Mouse (Mus musculus): ENCODE measurements at regions not wholly inside any gene's neighbourhood (a gene's known extent, or its start where the extent isn't known, plus 50 kb on each side); places are given as distances from the start of the nearest gene placed in this dataset.

- in situ Hi-C loops (cut with MboI; ENCODE audit: low pct_unique_long_range_greater_than_20kb in 1 of 2, low sequenced_read_pairs in 2 of 2, unreplicated experiment in 1 of 2): no loop called here
Measured at GRCm38 (mm10) chr3:52780356-52780755, 236.7 kb downstream of the Cog6 start.

GRCm38 (mm10) chr3:52775875-52776274 is 241.2 kb downstream of the Cog6 start:
- in situ Hi-C loops (cut with MboI; ENCODE audit: low pct_unique_long_range_greater_than_20kb in 1 of 2, low sequenced_read_pairs in 2 of 2, unreplicated experiment in 1 of 2): no loop called here

- in situ Hi-C loops (cut with MboI; ENCODE audit: low pct_unique_long_range_greater_than_20kb in 1 of 2, low sequenced_read_pairs in 2 of 2, unreplicated experiment in 1 of 2): no loop called here
Measured at GRCm38 (mm10) chr3:52775156-52775555, 241.9 kb downstream of the Cog6 start.

GRCm38 (mm10) chr3:52774734-52775133 is 242.3 kb downstream of the Cog6 start:
- in situ Hi-C loops (cut with MboI; ENCODE audit: low pct_unique_long_range_greater_than_20kb in 1 of 2, low sequenced_read_pairs in 2 of 2, unreplicated experiment in 1 of 2): loop anchor here in 1 of 2 experiments (25.0 kb wide), 1 partner anchor 512 kb away; the partner anchor contains the start of gene Foxo1

- in situ Hi-C loops (cut with MboI; ENCODE audit: low pct_unique_long_range_greater_than_20kb in 1 of 2, low sequenced_read_pairs in 2 of 2, unreplicated experiment in 1 of 2): loop anchor here in 1 of 2 experiments (25.0 kb wide), 1 partner anchor 505 kb away; the partner anchor contains the start of gene Foxo1
Measured at GRCm38 (mm10) chr3:52767276-52767675, 249.8 kb downstream of the Cog6 start.

GRCm38 (mm10) chr3:52766841-52767240 is 250.2 kb downstream of the Cog6 start:
- in situ Hi-C loops (cut with MboI; ENCODE audit: low pct_unique_long_range_greater_than_20kb in 1 of 2, low sequenced_read_pairs in 2 of 2, unreplicated experiment in 1 of 2): loop anchor here in 1 of 2 experiments (25.0 kb wide), 1 partner anchor 505 kb away; the partner anchor contains the start of gene Foxo1

GRCm38 (mm10) chr3:52764166-52764565 is 252.9 kb downstream of the Cog6 start:
- in situ Hi-C loops (cut with MboI; ENCODE audit: low pct_unique_long_range_greater_than_20kb in 1 of 2, low sequenced_read_pairs in 2 of 2, unreplicated experiment in 1 of 2): loop anchor here in 1 of 2 experiments (25.0 kb wide), 1 partner anchor 502 kb away; the partner anchor contains the start of gene Foxo1

- in situ Hi-C loops (cut with MboI; ENCODE audit: low pct_unique_long_range_greater_than_20kb in 1 of 2, low sequenced_read_pairs in 2 of 2, unreplicated experiment in 1 of 2): loop anchor here in 1 of 2 experiments (25.0 kb wide), 1 partner anchor 501 kb away; the partner anchor contains the start of gene Foxo1
Measured at GRCm38 (mm10) chr3:52763660-52764059, 253.4 kb downstream of the Cog6 start.

- in situ Hi-C loops (cut with MboI; ENCODE audit: low pct_unique_long_range_greater_than_20kb in 1 of 2, low sequenced_read_pairs in 2 of 2, unreplicated experiment in 1 of 2): loop anchor here in 1 of 2 experiments (25.0 kb wide), 1 partner anchor 500 kb away; the partner anchor contains the start of gene Foxo1
Measured at GRCm38 (mm10) chr3:52762549-52762948, 254.5 kb downstream of the Cog6 start.

GRCm38 (mm10) chr3:52759846-52760245 is 257.2 kb downstream of the Cog6 start:
- in situ Hi-C loops (cut with MboI; ENCODE audit: low pct_unique_long_range_greater_than_20kb in 1 of 2, low sequenced_read_pairs in 2 of 2, unreplicated experiment in 1 of 2): loop anchor here in 1 of 2 experiments (25.0 kb wide), 1 partner anchor 498 kb away; the partner anchor contains the start of gene Foxo1

- in situ Hi-C loops (cut with MboI; ENCODE audit: low pct_unique_long_range_greater_than_20kb in 1 of 2, low sequenced_read_pairs in 2 of 2, unreplicated experiment in 1 of 2): loop anchor here in 1 of 2 experiments (25.0 kb wide), 1 partner anchor 496 kb away; the partner anchor contains the start of gene Foxo1
Measured at GRCm38 (mm10) chr3:52758561-52758960, 258.5 kb downstream of the Cog6 start.

GRCm38 (mm10) chr3:52756816-52757215 is 260.2 kb downstream of the Cog6 start:
- in situ Hi-C loops (cut with MboI; ENCODE audit: low pct_unique_long_range_greater_than_20kb in 1 of 2, low sequenced_read_pairs in 2 of 2, unreplicated experiment in 1 of 2): loop anchor here in 1 of 2 experiments (25.0 kb wide), 1 partner anchor 495 kb away; the partner anchor contains the start of gene Foxo1

- in situ Hi-C loops (cut with MboI; ENCODE audit: low pct_unique_long_range_greater_than_20kb in 1 of 2, low sequenced_read_pairs in 2 of 2, unreplicated experiment in 1 of 2): loop anchor here in 1 of 2 experiments (25.0 kb wide), 1 partner anchor 494 kb away; the partner anchor contains the start of gene Foxo1
Measured at GRCm38 (mm10) chr3:52756006-52756405, 261.0 kb downstream of the Cog6 start.

- in situ Hi-C loops (cut with MboI; ENCODE audit: low pct_unique_long_range_greater_than_20kb in 1 of 2, low sequenced_read_pairs in 2 of 2, unreplicated experiment in 1 of 2): loop anchor here in 1 of 2 experiments (25.0 kb wide), 1 partner anchor 493 kb away; the partner anchor contains the start of gene Foxo1
Measured at GRCm38 (mm10) chr3:52754978-52755377, 262.1 kb downstream of the Cog6 start.

- in situ Hi-C loops (cut with MboI; ENCODE audit: low pct_unique_long_range_greater_than_20kb in 1 of 2, low sequenced_read_pairs in 2 of 2, unreplicated experiment in 1 of 2): loop anchor here in 1 of 2 experiments (25.0 kb wide), 1 partner anchor 492 kb away; the partner anchor contains the start of gene Foxo1
Measured at GRCm38 (mm10) chr3:52754401-52754800, 262.6 kb downstream of the Cog6 start.

- in situ Hi-C loops (cut with MboI; ENCODE audit: low pct_unique_long_range_greater_than_20kb in 1 of 2, low sequenced_read_pairs in 2 of 2, unreplicated experiment in 1 of 2): no loop called here
Measured at GRCm38 (mm10) chr3:52746917-52747316, 270.1 kb downstream of the Cog6 start.

- in situ Hi-C loops (cut with MboI; ENCODE audit: low pct_unique_long_range_greater_than_20kb in 1 of 2, low sequenced_read_pairs in 2 of 2, unreplicated experiment in 1 of 2): no loop called here
Measured at GRCm38 (mm10) chr3:52744334-52744733, 272.7 kb downstream of the Cog6 start.

GRCm38 (mm10) chr3:52740466-52741026 is 276.5 kb downstream of the Cog6 start:
- in situ Hi-C loops (cut with MboI; ENCODE audit: low pct_unique_long_range_greater_than_20kb in 1 of 2, low sequenced_read_pairs in 2 of 2, unreplicated experiment in 1 of 2): no loop called here

GRCm38 (mm10) chr3:52739526-52739925 is 277.5 kb downstream of the Cog6 start:
- in situ Hi-C loops (cut with MboI; ENCODE audit: low pct_unique_long_range_greater_than_20kb in 1 of 2, low sequenced_read_pairs in 2 of 2, unreplicated experiment in 1 of 2): no loop called here
